Mouse (Mus musculus) lung, postnatal 36 days (tissue): ENCODE data around the gene Xcl1.

Experiments used
- DNase-seq: peaks from one replicate; pipeline ENCODE4 v3.0.0; 2022; ENCODE audit warnings: mixed read lengths

The Xcl1 gene

GRCm38 (mm10) chr1:164900696-164901095 lies 34.6 kb downstream of the Xcl1 start:
- no peak for DNase-seq

- no peak for DNase-seq
Observed at GRCm38 (mm10) chr1:164900226-164900625, 35.1 kb downstream of the Xcl1 start.

- DNase-seq, result peak; percentile 45
Observed at GRCm38 (mm10) chr1:164899506-164899905, 35.8 kb downstream of the Xcl1 start.

- DNase-seq, result peak; percentile 86
Observed at GRCm38 (mm10) chr1:164898846-164899351, 36.4 kb downstream of the Xcl1 start.

GRCm38 (mm10) chr1:164897163-164897817 lies 38.0 kb downstream of the Xcl1 start:
- DNase-seq, result no peak

- peak; percentile 21 for DNase-seq
Observed at GRCm38 (mm10) chr1:164896211-164897145, 38.8 kb downstream of the Xcl1 start.

- no peak for DNase-seq
Observed at GRCm38 (mm10) chr1:164895806-164896205, 39.5 kb downstream of the Xcl1 start.

GRCm38 (mm10) chr1:164890366-164890765 lies 45.0 kb downstream of the Xcl1 start:
- no peak for DNase-seq

- DNase-seq, result no peak
Observed at GRCm38 (mm10) chr1:164888563-164888962, 46.8 kb downstream of the Xcl1 start.

GRCm38 (mm10) chr1:164887775-164888174 lies 47.6 kb downstream of the Xcl1 start:
- DNase-seq, result no peak

- no peak for DNase-seq
Observed at GRCm38 (mm10) chr1:164881891-164882290, 53.4 kb downstream of the Xcl1 start.
